Mouse (Mus musculus): Measurements from ENCODE around the gene Lrrc75a.

Lrrc75a gene

GRCm38 (mm10) chr11:62591026-62591425 lies 57.3 kb downstream of the Lrrc75a start:
- DNase-seq (ENCODE audit: low spot score in 2 of 2) = no peak

GRCm38 (mm10) chr11:62589391-62589790 lies 58.9 kb downstream of the Lrrc75a start:
- DNase-seq (ENCODE audit: low spot score in 2 of 2) = no peak

- no peak for DNase-seq (ENCODE audit: low spot score in 2 of 2)
Measured at GRCm38 (mm10) chr11:62587034-62587433, 61.3 kb downstream of the Lrrc75a start.

- DNase-seq (ENCODE audit: low spot score in 2 of 2) = no peak
Measured at GRCm38 (mm10) chr11:62584671-62585206, 63.6 kb downstream of the Lrrc75a start.

GRCm38 (mm10) chr11:62583031-62583430 lies 65.3 kb downstream of the Lrrc75a start:
- DNase-seq (ENCODE audit: low spot score in 2 of 2) = no peak

- peak; percentile 44 to 59 for DNase-seq (ENCODE audit: low spot score in 2 of 2)
Measured at GRCm38 (mm10) chr11:62576530-62577152, 71.7 kb downstream of the Lrrc75a start.

GRCm38 (mm10) chr11:62575659-62576438 lies 72.5 kb downstream of the Lrrc75a start:
- peak; percentile 30 to 43 for DNase-seq (ENCODE audit: low spot score in 2 of 2)

GRCm38 (mm10) chr11:62575297-62575658 lies 73.0 kb downstream of the Lrrc75a start:
- peak; percentile 85 to 87 for DNase-seq (ENCODE audit: low spot score in 2 of 2)

GRCm38 (mm10) chr11:62574703-62575085 lies 73.6 kb downstream of the Lrrc75a start:
- DNase-seq (ENCODE audit: low spot score in 2 of 2) = no peak

- DNase-seq (ENCODE audit: low spot score in 2 of 2) = no peak
Measured at GRCm38 (mm10) chr11:62573959-62574702, 74.2 kb downstream of the Lrrc75a start, which contains the start of gene Trpv2. Trpv2 (plus strand) TSS chr11:62574486.

GRCm38 (mm10) chr11:62568300-62568699 lies 80.0 kb downstream of the Lrrc75a start:
- no peak for DNase-seq (ENCODE audit: low spot score in 2 of 2)

- DNase-seq (ENCODE audit: low spot score in 2 of 2) = peak; percentile 25 to 39
Measured at GRCm38 (mm10) chr11:62566211-62566610, 82.1 kb downstream of the Lrrc75a start.

- DNase-seq (ENCODE audit: low spot score in 2 of 2) = no peak
Measured at GRCm38 (mm10) chr11:62565747-62566146, 82.6 kb downstream of the Lrrc75a start.

- DNase-seq (ENCODE audit: low spot score in 2 of 2) = no peak
Measured at GRCm38 (mm10) chr11:62563590-62563989, 84.7 kb downstream of the Lrrc75a start.

- no peak for DNase-seq (ENCODE audit: low spot score in 2 of 2)
Measured at GRCm38 (mm10) chr11:62560463-62561016, 87.8 kb downstream of the Lrrc75a start.

- DNase-seq (ENCODE audit: low spot score in 2 of 2) = peak; percentile 63 to 67
Measured at GRCm38 (mm10) chr11:62558961-62559646, 89.2 kb downstream of the Lrrc75a start.

GRCm38 (mm10) chr11:62558152-62558551 lies 90.2 kb downstream of the Lrrc75a start:
- no peak for DNase-seq (ENCODE audit: low spot score in 2 of 2)

- no peak for DNase-seq (ENCODE audit: low spot score in 2 of 2)
Measured at GRCm38 (mm10) chr11:62557205-62557604, 91.1 kb downstream of the Lrrc75a start.

GRCm38 (mm10) chr11:62555896-62556412 lies 92.4 kb downstream of the Lrrc75a start:
- DNase-seq (ENCODE audit: low spot score in 2 of 2) = peak in 1 of 2 experiments; percentile 23

- DNase-seq (ENCODE audit: low spot score in 2 of 2) = no peak
Measured at GRCm38 (mm10) chr11:62554934-62555517, 93.3 kb downstream of the Lrrc75a start.

Measured in heart, adult 9 months (tissue).